ENCODE assay signal across 10 mouse cellular contexts in the genomic region with DNA sequence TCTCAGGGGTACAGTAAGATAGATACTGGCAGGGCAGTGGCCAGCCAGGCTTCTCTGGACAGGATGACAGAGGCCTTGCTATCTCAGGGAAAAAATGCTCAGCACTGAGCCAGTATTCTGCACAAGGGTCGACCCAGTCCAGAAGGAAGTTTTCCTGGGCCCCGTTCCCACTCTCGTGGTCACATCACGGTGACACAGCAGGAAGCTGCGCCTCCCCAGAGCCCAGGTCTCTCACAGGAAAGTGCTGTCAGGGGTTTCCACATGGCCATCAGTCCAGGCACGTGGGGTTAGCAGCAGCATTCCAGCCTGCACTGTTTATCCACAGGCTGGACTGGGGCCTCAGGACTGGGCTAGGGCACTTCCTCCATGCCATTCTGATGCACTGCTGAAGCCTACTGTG.
DNase-seq lines count a peak whose midpoint lies in the region; ATAC-seq lines count a peak whose summit lies in the region.
"Had no signal": no experiment of that assay in that cellular context is flagged by ENCODE, and none has a peak within 500 bp of the region (broad histone marks: within the 10 kb centered on the region; RNA-seq: fewer than 3 reads in every experiment).

No protein-coding gene starts in this region.

- WGBS in heart, embryonic 11.5 days (ENCODE audit: insufficient replicate concordance), result 41% methylated on average over 6 of the region's 6 CpGs
- 79% methylated on average over 6 of the region's 6 CpGs for WGBS in forebrain, embryonic 12.5 days
- 44% methylated on average over 6 of the region's 6 CpGs for WGBS in intestine, embryonic 15.5 days

- no peak overlapping the region for H3K4me2 ChIP-seq in heart, embryonic 11.5 days
- no peak overlapping the region for H3K4me2 ChIP-seq in forebrain, embryonic 12.5 days
- no peak overlapping the region for H3K4me2 ChIP-seq in intestine, embryonic 15.5 days (replicated peaks)

- no peak overlapping the region for H3K9ac ChIP-seq in heart, embryonic 11.5 days (ENCODE audit: low read depth, low read length)
- H3K9ac ChIP-seq in forebrain, embryonic 12.5 days, result no peak overlapping the region
- H3K9ac ChIP-seq in intestine, embryonic 15.5 days, result no peak overlapping the region
- H3K9ac ChIP-seq: liver, embryonic 14.5 days had no signal

- H3K4me1 ChIP-seq in heart, embryonic 11.5 days (ENCODE audit: control insufficient read depth, insufficient read depth, low read length), result no peaks in the 10 kb centered on the region
- no peaks in the 10 kb centered on the region for H3K4me1 ChIP-seq in forebrain, embryonic 12.5 days
- H3K4me1 ChIP-seq in intestine, embryonic 15.5 days (replicated peaks), result no peaks in the 10 kb centered on the region

- no peaks in the 10 kb centered on the region for H3K9me3 ChIP-seq in heart, embryonic 11.5 days (replicated peaks; ENCODE audit: control insufficient read depth, low read length)
- H3K9me3 ChIP-seq in forebrain, embryonic 12.5 days, result no peaks in the 10 kb centered on the region
- H3K9me3 ChIP-seq in intestine, embryonic 15.5 days, result no peaks in the 10 kb centered on the region

- H3K27me3 ChIP-seq in heart, embryonic 11.5 days (ENCODE audit: control insufficient read depth, insufficient read depth, low read length), result no peaks in the 10 kb centered on the region
- no peaks in the 10 kb centered on the region for H3K27me3 ChIP-seq in forebrain, embryonic 12.5 days
- no peaks in the 10 kb centered on the region for H3K27me3 ChIP-seq in intestine, embryonic 15.5 days (replicated peaks)

- peak; percentile 81 for ATAC-seq in heart, embryonic 11.5 days (replicated peaks; ENCODE audit: insufficient number of reproducible peaks, low FRiP score, low TSS enrichment)
- ATAC-seq in forebrain, embryonic 12.5 days (ENCODE audit: low FRiP score), result no peak
- no peak for ATAC-seq in intestine, embryonic 15.5 days

- no peak overlapping the region for H3K27ac ChIP-seq in heart, embryonic 11.5 days (ENCODE audit: low read depth, low read length)
- no peak overlapping the region for H3K27ac ChIP-seq in forebrain, embryonic 12.5 days
- H3K27ac ChIP-seq in intestine, embryonic 15.5 days, result no peak overlapping the region
- H3K27ac ChIP-seq: liver, embryonic 14.5 days had no signal

- H3K4me3 ChIP-seq in heart, embryonic 11.5 days (ENCODE audit: low read depth, low read length), result no peak overlapping the region
- H3K4me3 ChIP-seq in forebrain, embryonic 12.5 days (replicated peaks), result no peak overlapping the region
- no peak overlapping the region for H3K4me3 ChIP-seq in intestine, embryonic 15.5 days (replicated peaks)

- DNase-seq in 3134 (ENCODE audit: extremely low read depth, insufficient read length, low spot score), result peak; percentile 89
- peak; percentile 67 to 78 for DNase-seq in adrenal gland, adult (ENCODE audit: inconsistent age in 2 of 2, low spot score in 1 of 2)
- DNase-seq in kidney, adult 9 months, result peak; percentile 87
- DNase-seq in B cell, adult 2 months, result no peak
- no peak for DNase-seq in thymus, postnatal 10 days (ENCODE audit: low spot score in 2 of 2)
- DNase-seq: right cerebral cortex, postnatal 14 days had no signal

- H3K36me3 ChIP-seq in heart, embryonic 11.5 days (ENCODE audit: control insufficient read depth, insufficient read depth, low read length), result no peaks in the 10 kb centered on the region
- H3K36me3 ChIP-seq in forebrain, embryonic 12.5 days (replicated peaks), result no peaks in the 10 kb centered on the region
- H3K36me3 ChIP-seq in intestine, embryonic 15.5 days, result no peaks in the 10 kb centered on the region

Comparison
In these comparisons a context has a peak if more than half of its experiments do, and no peak if none do; other contexts are left out.
1. DNase-seq: peak in 3134 (single experiment), adrenal gland, adult (2 of 2) and kidney, adult 9 months (single experiment); none in B cell, adult 2 months (0 of 2) and thymus, postnatal 10 days (0 of 2).